Mouse (Mus musculus): Measurements from ENCODE around the gene Fam234b.

Fam234b gene

GRCm38 (mm10) chr6:135187076-135187917 is 10.5 kb upstream of the Fam234b start:
- no peak for DNase-seq

GRCm38 (mm10) chr6:135188629-135189028 is 9.1 kb upstream of the Fam234b start:
- DNase-seq, result no peak

DNA sequence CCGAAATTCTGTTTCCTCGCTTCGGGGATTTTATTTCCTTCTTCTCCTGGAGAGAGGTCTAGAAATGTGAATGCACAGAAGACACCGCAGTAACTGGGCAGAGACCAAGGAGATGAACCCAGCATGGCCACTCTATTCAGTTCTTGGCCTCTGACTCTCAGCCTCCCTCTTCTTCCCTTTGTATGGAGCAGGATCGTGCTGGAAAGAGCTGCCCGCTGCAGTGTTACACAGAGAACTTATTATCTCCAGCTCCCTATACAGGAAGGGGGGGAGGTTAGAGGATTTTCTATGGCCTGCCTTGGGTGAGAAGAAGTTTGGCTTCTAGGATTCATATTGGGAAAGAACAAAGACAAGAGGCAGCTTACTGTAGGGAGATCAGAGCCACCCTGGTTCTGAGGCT is 7.7 kb upstream of the Fam234b start:
- DNase-seq, result no peak

- no peak for DNase-seq
These were observed 5.9 kb upstream of the Fam234b start for GRCm38 (mm10) chr6:135191906-135192305.

GRCm38 (mm10) chr6:135192993-135193392 is 4.8 kb upstream of the Fam234b start:
- no peak for DNase-seq

DNA sequence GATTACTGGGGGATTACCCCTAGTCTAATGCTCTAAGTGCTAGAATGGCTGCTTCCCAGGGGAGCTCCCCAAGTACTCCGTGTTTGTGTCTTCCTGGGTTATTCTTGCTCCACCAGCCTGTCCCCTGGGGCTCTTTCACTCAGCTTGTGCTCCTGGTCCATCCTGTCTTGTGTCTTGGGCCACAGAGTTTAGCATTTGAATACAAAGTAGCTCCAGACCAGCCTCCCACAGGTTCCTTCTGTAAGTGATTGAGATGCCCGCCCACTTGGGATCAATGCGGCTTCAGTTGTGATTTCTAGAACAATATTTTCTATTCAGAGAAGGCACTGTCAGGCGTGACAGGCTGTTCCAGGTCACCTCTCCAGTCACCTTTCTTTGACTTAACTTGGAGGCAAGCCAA is 4.0 kb upstream of the Fam234b start:
- DNase-seq, result no peak

DNA sequence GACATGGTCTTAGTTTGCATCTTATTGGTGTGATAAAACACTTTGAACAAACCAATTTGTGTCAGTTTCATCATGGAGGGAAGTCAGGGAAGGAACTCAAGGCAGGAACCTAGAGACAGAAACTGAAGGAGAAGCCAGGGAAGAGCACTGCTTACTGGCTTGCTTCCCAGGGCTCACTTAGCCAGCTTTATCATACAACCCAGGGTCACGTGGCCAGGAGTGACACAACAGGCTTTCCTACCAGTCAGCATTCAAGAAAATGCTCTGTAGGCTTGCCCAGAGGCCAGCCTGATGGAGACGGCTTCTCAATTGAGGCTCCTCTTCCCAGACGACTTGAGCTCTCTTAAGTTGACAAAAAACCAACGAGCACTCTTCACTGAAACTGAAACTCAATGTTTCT is 2.9 kb upstream of the Fam234b start:
- no peak for DNase-seq

DNA sequence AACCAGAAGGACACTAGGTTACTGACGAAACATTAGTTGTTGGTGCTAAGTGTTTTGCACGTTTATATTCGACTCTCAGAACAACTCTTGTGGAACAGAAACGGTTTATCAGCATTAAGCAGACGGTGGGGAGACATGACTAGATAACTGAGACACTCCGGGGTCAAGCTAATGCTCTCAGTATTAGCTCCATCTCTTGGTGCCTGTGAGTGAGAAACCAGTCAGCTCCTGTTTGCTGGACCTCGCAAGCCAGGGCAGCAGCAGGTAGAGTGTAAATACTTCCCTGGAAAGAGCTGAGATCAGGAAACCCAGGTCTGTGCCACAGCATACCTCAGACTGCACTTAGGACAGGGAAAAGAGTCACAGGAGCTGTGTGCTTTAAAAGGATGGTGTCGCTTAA is 1.1 kb upstream of the Fam234b start:
- no peak for DNase-seq

- DNase-seq, result no peak
These were observed 331 bp upstream of the Fam234b start for GRCm38 (mm10) chr6:135197446-135197845.

DNA sequence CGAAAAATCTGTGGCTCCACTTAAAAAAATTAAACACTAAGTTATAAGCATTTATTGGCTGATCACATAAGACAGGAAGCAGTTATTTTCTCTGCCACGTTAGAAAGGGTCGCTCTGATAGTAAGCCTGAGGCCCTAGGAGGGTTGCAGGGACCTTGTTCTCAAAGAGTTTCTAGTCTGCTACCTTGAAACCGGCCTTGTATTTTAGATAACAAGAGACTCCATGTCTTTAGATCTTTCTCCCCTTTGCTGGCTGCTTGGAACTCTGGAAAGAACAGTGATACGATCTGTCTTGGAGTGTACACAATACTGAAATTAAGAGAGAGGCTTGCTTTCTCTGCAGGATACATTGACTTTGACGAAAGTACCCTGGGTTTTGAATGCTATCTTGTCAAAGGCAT is 949 bp downstream of the Fam234b start:
- DNase-seq, result no peak

DNA sequence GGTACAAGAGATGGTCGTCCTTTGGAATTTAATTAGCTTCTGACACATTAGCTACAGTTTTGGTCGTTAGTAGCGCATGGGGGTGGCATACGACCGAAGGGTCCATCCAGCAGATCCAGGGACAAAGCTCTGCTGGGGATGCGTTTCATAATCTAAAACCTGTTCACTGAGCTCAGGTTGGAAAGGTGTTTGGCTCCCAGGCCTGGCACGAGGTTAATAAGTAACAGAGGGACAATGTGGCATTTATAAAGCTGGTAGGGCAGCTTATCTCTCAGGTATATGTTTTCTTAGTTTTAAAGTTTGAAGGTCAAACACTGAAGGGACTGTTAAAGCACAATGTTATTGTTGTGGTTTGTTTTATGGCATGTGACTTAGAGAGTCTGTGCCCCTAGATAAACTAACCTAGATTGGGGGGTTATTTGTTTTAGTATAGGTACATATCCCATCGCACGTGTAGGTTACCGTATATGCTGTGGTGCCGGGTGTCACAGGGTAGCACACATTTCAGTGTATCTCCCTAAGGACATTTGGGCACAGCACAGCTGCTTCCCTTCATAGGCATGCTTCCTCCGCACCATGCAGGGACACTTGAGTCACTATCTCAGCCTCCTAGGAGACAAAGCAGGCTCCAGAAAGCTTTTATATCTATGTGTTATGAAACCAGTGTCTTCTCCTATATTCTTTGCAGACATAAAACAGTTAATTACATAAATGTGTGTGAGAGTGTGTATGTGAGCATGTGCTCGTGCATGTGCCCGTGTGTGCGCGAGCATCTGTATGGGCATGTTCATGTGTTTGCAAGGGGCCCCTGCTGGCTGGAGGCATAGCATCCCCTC is 2.6 kb downstream of the Fam234b start:
- DNase-seq, result no peak

GRCm38 (mm10) chr6:135202668-135203067 is 4.9 kb downstream of the Fam234b start:
- no peak for DNase-seq

DNA sequence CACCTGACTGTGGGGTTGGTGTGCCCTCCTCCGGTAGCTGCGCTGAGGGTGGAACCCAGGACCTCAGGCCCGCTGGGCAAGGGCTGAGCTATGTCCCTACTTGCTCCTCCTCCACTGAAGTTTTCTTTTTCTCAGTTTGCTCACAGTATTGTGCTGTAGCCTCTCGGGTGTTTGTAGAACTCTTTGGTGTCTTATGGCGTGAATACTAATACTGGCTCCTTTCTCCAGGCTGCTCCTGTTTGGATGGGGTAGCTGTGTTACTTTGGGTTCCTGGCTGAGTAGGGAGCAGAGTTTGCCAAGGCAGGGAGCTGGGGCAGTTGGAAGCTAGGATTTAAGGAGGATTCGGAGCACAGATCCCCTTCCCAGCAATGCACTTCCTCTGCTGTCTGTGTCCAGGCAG is 6.0 kb downstream of the Fam234b start:
- DNase-seq, result no peak

DNA sequence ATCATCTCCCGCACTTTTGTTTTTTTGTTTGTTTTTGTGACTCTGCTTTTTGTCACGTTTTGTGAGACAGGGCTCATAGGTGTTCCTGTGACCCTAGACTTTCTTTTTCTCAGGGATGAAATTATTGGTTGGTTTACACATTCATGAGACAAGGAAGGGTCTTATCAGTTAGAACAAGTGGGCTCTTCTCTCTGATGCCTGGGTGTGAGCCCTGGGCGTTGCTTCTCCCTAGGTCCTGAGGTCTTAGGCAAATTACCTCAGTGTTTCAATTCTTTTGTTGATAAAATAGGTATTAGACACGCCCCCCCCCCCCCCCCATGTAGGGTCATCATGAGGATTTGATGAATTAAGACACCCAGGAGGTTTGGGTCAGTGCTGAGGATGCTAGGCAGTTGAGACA is 7.1 kb downstream of the Fam234b start:
- no peak for DNase-seq

- no peak for DNase-seq
These were observed 8.0 kb downstream of the Fam234b start for GRCm38 (mm10) chr6:135205802-135206201.

GRCm38 (mm10) chr6:135206909-135207308 is 9.1 kb downstream of the Fam234b start:
- DNase-seq, result no peak

- DNase-seq, result no peak
These were observed 13.4 kb downstream of the Fam234b start for GRCm38 (mm10) chr6:135211169-135211568.

- DNase-seq, result no peak
These were observed 14.9 kb downstream of the Fam234b start for GRCm38 (mm10) chr6:135212666-135213065.

- DNase-seq, result no peak
These were observed 20.6 kb downstream of the Fam234b start for GRCm38 (mm10) chr6:135218330-135218729.

DNA sequence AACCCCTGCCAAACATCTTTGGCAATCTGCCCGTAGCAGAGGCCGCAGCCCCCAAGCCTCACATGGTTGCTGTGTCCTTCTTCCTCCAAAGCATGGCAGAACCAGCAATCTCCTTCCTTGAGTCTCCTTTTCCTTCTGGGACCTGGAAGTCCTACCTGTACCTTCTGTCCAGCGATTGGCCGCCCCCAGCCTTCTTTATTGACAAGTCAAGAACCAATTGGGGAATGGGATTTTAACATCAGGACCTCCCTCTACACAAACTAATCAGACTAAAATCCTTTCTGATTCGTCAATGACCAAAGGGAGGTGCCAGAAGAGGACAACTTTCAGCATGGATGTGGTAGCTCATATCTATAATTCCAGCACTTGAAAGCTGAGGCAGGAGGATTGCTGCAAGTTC is 22.1 kb downstream of the Fam234b start:
- no peak for DNase-seq

GRCm38 (mm10) chr6:135223786-135224416 is 26.1 kb downstream of the Fam234b start:
- no peak for DNase-seq

DNA sequence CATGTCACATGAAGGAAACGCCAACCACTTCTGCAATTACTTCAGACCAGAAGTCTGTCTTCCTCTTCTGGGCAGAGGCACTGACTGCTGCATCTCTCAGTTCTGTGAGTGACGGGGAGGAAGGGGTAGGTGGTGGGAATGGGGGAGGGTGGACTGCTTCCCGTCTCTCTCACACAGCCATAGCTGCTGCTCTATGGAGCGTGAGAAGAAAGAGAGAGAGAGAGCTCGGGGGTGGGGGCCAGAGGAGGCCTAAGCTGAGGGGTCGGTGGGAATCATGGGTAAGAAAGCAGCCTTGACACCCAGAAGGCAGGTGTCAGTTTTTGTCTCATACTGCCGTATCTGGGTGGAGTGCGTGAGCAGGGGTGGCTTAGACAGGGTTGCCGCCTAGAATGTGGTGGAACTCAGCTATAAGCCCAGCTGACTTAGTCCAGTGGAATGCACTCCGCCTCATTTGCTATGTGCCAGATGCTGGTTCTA is 30.7 kb downstream of the Fam234b start:
- peak; percentile 92 for DNase-seq

- no peak for DNase-seq
These were observed 32.8 kb downstream of the Fam234b start for GRCm38 (mm10) chr6:135230586-135230985.
